Mouse (Mus musculus) liver, embryonic 14.5 days (tissue): ENCODE data around the gene Ntm.

Experiments used
- CTCF ChIP-seq: IDR thresholded peaks from 2 replicates; pipeline ENCODE4 v1.5.1; 2016; ENCODE audit warnings: antibody characterized with exemption, low read depth, control low read depth
- EP300 ChIP-seq: IDR thresholded peaks from 2 replicates; pipeline ENCODE4 v1.6.1; 2016; ENCODE audit warnings: antibody characterized with exemption, low read depth

DNA sequence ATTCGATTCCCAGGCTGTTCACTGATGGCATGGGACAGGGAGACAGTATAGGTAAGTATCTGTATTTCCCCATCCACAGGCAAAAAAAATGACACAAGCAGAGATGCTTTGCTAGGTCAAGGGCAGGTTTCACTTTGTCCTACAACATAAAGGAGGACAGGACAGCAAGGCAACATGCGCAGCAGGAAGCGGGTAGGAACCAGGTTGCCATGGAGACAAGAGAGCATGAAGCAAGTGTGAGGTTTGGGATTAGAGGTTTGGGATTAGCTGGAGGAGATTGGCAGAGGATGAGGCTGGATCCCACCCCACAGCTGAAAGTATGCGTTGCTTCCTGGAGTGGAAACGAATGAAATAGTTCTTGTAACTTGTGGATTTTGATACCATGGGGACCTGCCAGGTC, 137.7 kb downstream of the Ntm start:
- TF ChIP-seq CTCF (no peak), EP300 (no peak)
